Mouse (Mus musculus) liver, adult 2 months (tissue): ENCODE measurements around the gene 2210010C04Rik. TPM values are rescaled to one million over a fixed set of nuclear protein-coding genes. Genes with fewer than 3 reads are reported as not detected.

ENCODE experiments used
- DNase-seq: peaks from one replicate; pipeline ENCODE4 v3.0.0-alpha.2; 2011; ENCODE audit warnings: low read depth, low spot score; ENCODE audit errors: extremely low read depth
- H3K27ac ChIP-seq: fragments of 200-500 bp; replicated peaks from 2 replicates; pipeline ENCODE4 v1.5.1; 2012; ENCODE audit warnings: low read depth, mild to moderate bottlenecking, control low read depth, inconsistent platforms, low read length; ENCODE audit not compliant: insufficient read depth
- H3K27me3 ChIP-seq: fragments of 200-500 bp; 2 replicates; pipeline ENCODE4 v1.6.1; 2012; ENCODE audit warnings: mild to moderate bottlenecking, moderate library complexity, low read length, inconsistent platforms; ENCODE audit not compliant: control insufficient read depth, insufficient read depth
- H3K36me3 ChIP-seq: fragments of 200-500 bp; 2 replicates; pipeline ENCODE4 v1.6.1; 2012; ENCODE audit warnings: low read length, inconsistent platforms; ENCODE audit not compliant: control insufficient read depth, insufficient read depth
- H3K4me1 ChIP-seq: fragments of 200-500 bp; 2 replicates; pipeline ENCODE4 v1.6.1; 2011; ENCODE audit warnings: low read length; ENCODE audit not compliant: control insufficient read depth, insufficient read depth
- H3K4me3 ChIP-seq: fragments of 200-500 bp; 2 replicates; pipeline ENCODE4 v1.5.1; 2011; ENCODE audit warnings: low read depth, mild to moderate bottlenecking, control low read depth, low read length, moderate library complexity; ENCODE audit not compliant: insufficient read depth
- H3K79me2 ChIP-seq: fragments of 200-500 bp; 2 replicates; pipeline ENCODE4 v1.6.1; 2012; ENCODE audit warnings: inconsistent platforms, mild to moderate bottlenecking, low read length, moderate library complexity; ENCODE audit not compliant: control insufficient read depth, insufficient read depth
- H3K9ac ChIP-seq: fragments of 200-500 bp; 2 replicates; pipeline ENCODE4 v1.6.1; 2012; ENCODE audit warnings: low read depth, mild to moderate bottlenecking, control low read depth, inconsistent platforms, low read length
- CTCF ChIP-seq: fragments of 200-500 bp; IDR thresholded peaks from 2 replicates; pipeline ENCODE4 v1.5.1; 2011; ENCODE audit warnings: low read depth, low read length, control low read depth
- POLR2A ChIP-seq: fragments of 200-500 bp; IDR thresholded peaks from 2 replicates; pipeline ENCODE4 v1.6.1; 2011; ENCODE audit warnings: low read length, control low read depth; ENCODE audit not compliant: insufficient read depth; ENCODE audit errors: extremely low read depth
- WGBS: fragments of 180-500 bp; shearing (Covaris S2); methylation state at CpG from one replicate; pipeline ENCODE4 v1.1.7; 2018; 5-methylcytosine and 5-hydroxymethylcytosine counted together
- polyA plus RNA-seq: library from polyadenylated mRNA; depleted of rRNA; stranded (reverse); fragments of >200 nt; gene quantifications from 2 replicates; pipeline ENCODE4 v1.2.3, GENCODE M21; 2012
- total RNA-seq: library from RNA; depleted of rRNA; stranded (reverse); fragments of >200 nt; gene quantifications from 2 replicates; pipeline ENCODE4 v1.2.3, GENCODE M21; 2014

2210010C04Rik gene
- total and polyA plus RNA-seq, 2 experiments, result 0.22 to 43.8 TPM

- H3K36me3 ChIP-seq, result no peaks in the 10 kb centered on the region
- H3K27ac ChIP-seq, result no peak overlapping the region
- TF ChIP-seq POLR2A (no peak), CTCF (no peak)
- no peak for DNase-seq
- no peaks in the 10 kb centered on the region for H3K79me2 ChIP-seq
- H3K9ac ChIP-seq, result no peak overlapping the region
- no peaks in the 10 kb centered on the region for H3K27me3 ChIP-seq
- H3K4me3 ChIP-seq, result no peak overlapping the region
- 87% methylated on average over 1 of the region's 1 CpGs for WGBS
- peaks cover 5% of the 10 kb centered on the region; the same call in 1 of the 2 replicates for H3K4me1 ChIP-seq
These were observed 12.7 kb upstream of the 2210010C04Rik start for GRCm38 (mm10) chr6:41047961-41048360.

GRCm38 (mm10) chr6:41047202-41047601, 11.9 kb upstream of the 2210010C04Rik start:
- no peaks in the 10 kb centered on the region for H3K36me3 ChIP-seq
- H3K27ac ChIP-seq, result no peak overlapping the region
- H3K9ac ChIP-seq, result no peak overlapping the region
- WGBS, result 81% methylated on average over 1 of the region's 1 CpGs
- H3K79me2 ChIP-seq, result no peaks in the 10 kb centered on the region
- DNase-seq, result no peak
- peaks cover 5% of the 10 kb centered on the region; the same call in 1 of the 2 replicates for H3K4me1 ChIP-seq
- no peak for TF ChIP-seq CTCF
- no peak for TF ChIP-seq POLR2A
- no peaks in the 10 kb centered on the region for H3K27me3 ChIP-seq
- no peak overlapping the region for H3K4me3 ChIP-seq

DNA sequence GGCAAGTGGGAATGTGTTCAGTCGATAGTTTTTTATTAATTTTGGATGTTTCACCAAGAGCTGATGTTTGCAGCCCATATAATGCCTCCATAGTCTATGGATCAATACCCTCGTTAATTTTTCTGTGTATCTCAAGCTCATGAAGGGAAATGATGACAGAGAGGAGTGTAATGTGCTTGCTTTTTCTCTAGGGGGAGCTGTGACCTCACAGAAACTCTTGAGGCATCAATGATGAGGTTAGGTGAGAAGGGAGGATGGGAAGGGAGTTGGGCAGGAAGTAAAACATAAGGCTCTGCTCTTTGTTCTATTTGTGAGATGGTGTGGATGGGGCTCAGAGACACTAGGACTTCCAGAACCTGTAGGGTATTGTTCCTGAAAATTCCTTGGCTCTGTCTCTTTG, 11.2 kb upstream of the 2210010C04Rik start:
- 31% methylated on average over 2 of the region's 2 CpGs for WGBS
- DNase-seq, result peak; percentile 44
- no peaks in the 10 kb centered on the region for H3K79me2 ChIP-seq

DNA sequence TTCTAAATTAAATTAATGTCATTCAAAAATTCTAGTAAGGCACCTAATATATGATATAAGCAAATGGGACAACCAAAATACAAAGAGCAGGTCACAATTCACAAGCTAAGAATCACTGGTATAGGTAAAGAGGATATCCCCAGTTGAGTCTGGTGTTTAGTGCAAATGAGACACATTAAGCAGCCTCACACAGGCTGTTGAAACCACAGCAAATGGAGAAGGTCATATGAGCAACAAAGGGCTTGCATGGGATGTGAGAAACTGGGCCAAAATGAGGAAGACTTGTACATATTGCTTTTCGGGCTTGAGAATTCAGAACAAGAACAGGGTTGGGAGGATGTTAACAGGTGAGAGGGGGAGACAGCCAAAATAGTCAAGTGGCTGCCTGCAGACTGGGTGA, 9.4 kb upstream of the 2210010C04Rik start:
- Histone ChIP-seq H3K4me3 (no peak overlapping the region), H3K27me3 (no peaks in the 10 kb centered on the region), H3K4me1 (peaks cover 5% of the 10 kb centered on the region; the same call in 1 of the 2 replicates), H3K79me2 (no peaks in the 10 kb centered on the region), H3K27ac (no peak overlapping the region), H3K9ac (no peak overlapping the region), H3K36me3 (no peaks in the 10 kb centered on the region)
- 25% methylated on average over 1 of the region's 1 CpGs for WGBS
- DNase-seq, result no peak
- TF ChIP-seq POLR2A (no peak), CTCF (no peak)

More for the DNA sequence above, 11.2 kb upstream of the 2210010C04Rik start:
- H3K36me3 ChIP-seq, result no peaks in the 10 kb centered on the region
- no peaks in the 10 kb centered on the region for H3K27me3 ChIP-seq
- peaks cover 5% of the 10 kb centered on the region; the same call in 1 of the 2 replicates for H3K4me1 ChIP-seq
- no peak overlapping the region for H3K9ac ChIP-seq
- H3K27ac ChIP-seq, result no peak overlapping the region
- H3K4me3 ChIP-seq, result no peak overlapping the region
- TF ChIP-seq POLR2A (no peak), CTCF (peak; percentile 38)

DNA sequence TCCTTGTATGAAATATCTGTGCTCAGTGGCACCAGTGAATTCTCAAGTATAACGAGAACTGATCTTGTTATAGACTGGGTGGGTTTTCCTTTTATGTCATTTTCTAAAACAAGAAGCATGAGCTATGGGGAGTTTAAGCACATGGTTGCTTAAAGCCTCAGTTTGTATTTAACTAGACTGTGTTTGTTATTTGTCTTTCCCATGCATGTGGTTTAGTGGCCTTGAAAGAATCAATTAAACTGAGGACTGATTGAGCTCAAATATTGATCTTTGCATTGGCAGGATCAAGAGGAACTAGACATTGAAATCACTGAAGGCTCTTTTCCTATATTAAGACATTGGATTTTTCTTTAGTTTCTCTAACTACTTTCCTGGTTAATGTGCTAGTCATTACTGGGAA, 9.0 kb upstream of the 2210010C04Rik start:
- no peak for TF ChIP-seq POLR2A
- peak; percentile 95 for DNase-seq
- Histone ChIP-seq H3K4me3 (no peak overlapping the region), H3K36me3 (no peaks in the 10 kb centered on the region), H3K4me1 (peaks cover 5% of the 10 kb centered on the region; the same call in 1 of the 2 replicates), H3K79me2 (no peaks in the 10 kb centered on the region), H3K9ac (no peak overlapping the region), H3K27ac (no peak overlapping the region), H3K27me3 (no peaks in the 10 kb centered on the region)
- 21% methylated on average over 1 of the region's 1 CpGs for WGBS

GRCm38 (mm10) chr6:41032802-41033201, 2.5 kb downstream of the 2210010C04Rik start:
- H3K4me1 ChIP-seq, result no peaks in the 10 kb centered on the region
- H3K27me3 ChIP-seq, result no peaks in the 10 kb centered on the region
- no peak overlapping the region for H3K4me3 ChIP-seq
- WGBS, result 83% methylated on average over 6 of the region's 6 CpGs
- TF ChIP-seq CTCF (no peak), POLR2A (no peak)
- H3K27ac ChIP-seq, result no peak overlapping the region
- no peak overlapping the region for H3K9ac ChIP-seq
- H3K79me2 ChIP-seq, result no peaks in the 10 kb centered on the region
- no peak for DNase-seq
- H3K36me3 ChIP-seq, result no peaks in the 10 kb centered on the region
